Mouse (Mus musculus): ENCODE results near the gene Daam1. TPM values are rescaled to one million over a fixed set of nuclear protein-coding genes. Genes with fewer than 3 reads are reported as not detected.

The Daam1 gene
- polyA plus RNA-seq, 1 experiment, result 26.2 TPM

GRCm38 (mm10) chr12:71870644-71871043, 39.8 kb downstream of the Daam1 start:
- Histone ChIP-seq H3K27ac (ENCODE audit: insufficient read depth, low read length) (no peak overlapping the region), H3K4me3 (ENCODE audit: insufficient read depth, low read length) (no peak overlapping the region), H3K4me1 (ENCODE audit: control insufficient read depth, insufficient read depth, low read length) (peaks cover 11% of the 10 kb centered on the region)
- TF ChIP-seq CTCF (IDR thresholded peaks at IDR 0.05; ENCODE audit: extremely low read depth, insufficient read depth, low read length), result no peak
- no peak for TF ChIP-seq POLR2A (IDR thresholded peaks at IDR 0.05; ENCODE audit: extremely low read depth, insufficient read depth, low read length)

DNA sequence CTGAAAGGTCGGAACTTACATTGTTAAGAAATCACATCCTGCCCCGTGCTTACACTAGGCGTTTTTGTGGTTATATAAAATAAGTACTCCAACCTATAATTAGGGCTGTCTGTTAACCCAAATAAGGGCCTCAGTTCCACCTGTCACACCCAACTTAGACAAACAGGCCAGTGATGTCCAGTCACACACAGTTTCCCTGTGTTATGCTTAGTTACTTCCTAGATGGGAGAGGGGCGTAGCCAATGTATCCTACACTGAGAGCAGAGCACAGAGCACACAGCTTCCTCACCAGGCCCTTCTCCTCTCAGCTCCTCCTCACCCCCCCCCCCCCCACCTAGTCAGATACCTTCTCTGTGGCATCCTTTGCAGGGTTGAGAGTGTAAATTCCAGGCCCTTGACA, 41.5 kb downstream of the Daam1 start:
- TF ChIP-seq POLR2A (IDR thresholded peaks at IDR 0.05; ENCODE audit: extremely low read depth, insufficient read depth, low read length) (no peak), CTCF (IDR thresholded peaks at IDR 0.05; ENCODE audit: extremely low read depth, insufficient read depth, low read length) (no peak)
- Histone ChIP-seq H3K4me1 (ENCODE audit: control insufficient read depth, insufficient read depth, low read length) (peaks cover 15% of the 10 kb centered on the region), H3K4me3 (ENCODE audit: insufficient read depth, low read length) (no peak overlapping the region), H3K27ac (ENCODE audit: insufficient read depth, low read length) (no peak overlapping the region)

DNA sequence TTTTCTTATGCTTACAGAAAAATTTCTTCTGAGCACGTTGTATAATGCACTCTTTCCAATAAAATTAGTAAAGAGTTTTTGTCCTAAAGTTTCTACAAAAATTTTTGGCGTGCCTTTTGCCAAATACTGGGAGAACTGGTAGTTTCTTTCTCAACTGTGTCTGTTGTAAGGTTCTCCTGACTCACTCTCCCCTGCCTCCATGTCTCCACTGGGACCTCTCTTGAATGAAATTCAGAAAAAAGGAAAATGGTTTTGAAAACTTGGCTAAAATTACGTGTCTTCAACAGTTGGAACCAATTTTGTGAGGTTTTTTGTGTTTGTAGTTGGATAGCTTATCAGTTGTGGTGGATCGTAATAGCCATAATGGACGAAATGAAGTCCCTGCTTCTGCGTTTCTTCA, 43.7 kb downstream of the Daam1 start:
- H3K4me3 ChIP-seq (ENCODE audit: insufficient read depth, low read length), result no peak overlapping the region

GRCm38 (mm10) chr12:71874984-71875383, 44.1 kb downstream of the Daam1 start:
- no peak overlapping the region for H3K27ac ChIP-seq (ENCODE audit: insufficient read depth, low read length)
- TF ChIP-seq CTCF (IDR thresholded peaks at IDR 0.05; ENCODE audit: extremely low read depth, insufficient read depth, low read length) (no peak), POLR2A (IDR thresholded peaks at IDR 0.05; ENCODE audit: extremely low read depth, insufficient read depth, low read length) (no peak)
- peaks cover 8% of the 10 kb centered on the region; the same call in 1 of the 2 replicates for H3K4me1 ChIP-seq (ENCODE audit: control insufficient read depth, insufficient read depth, low read length)
- no peak overlapping the region for H3K4me3 ChIP-seq (ENCODE audit: insufficient read depth, low read length)

More for the DNA sequence above, 43.7 kb downstream of the Daam1 start:
- peaks cover 8% of the 10 kb centered on the region; the same call in 1 of the 2 replicates for H3K4me1 ChIP-seq (ENCODE audit: control insufficient read depth, insufficient read depth, low read length)
- no peak overlapping the region for H3K27ac ChIP-seq (ENCODE audit: insufficient read depth, low read length)
- TF ChIP-seq CTCF (IDR thresholded peaks at IDR 0.05; ENCODE audit: extremely low read depth, insufficient read depth, low read length), result no peak
- no peak for TF ChIP-seq POLR2A (IDR thresholded peaks at IDR 0.05; ENCODE audit: extremely low read depth, insufficient read depth, low read length)

DNA sequence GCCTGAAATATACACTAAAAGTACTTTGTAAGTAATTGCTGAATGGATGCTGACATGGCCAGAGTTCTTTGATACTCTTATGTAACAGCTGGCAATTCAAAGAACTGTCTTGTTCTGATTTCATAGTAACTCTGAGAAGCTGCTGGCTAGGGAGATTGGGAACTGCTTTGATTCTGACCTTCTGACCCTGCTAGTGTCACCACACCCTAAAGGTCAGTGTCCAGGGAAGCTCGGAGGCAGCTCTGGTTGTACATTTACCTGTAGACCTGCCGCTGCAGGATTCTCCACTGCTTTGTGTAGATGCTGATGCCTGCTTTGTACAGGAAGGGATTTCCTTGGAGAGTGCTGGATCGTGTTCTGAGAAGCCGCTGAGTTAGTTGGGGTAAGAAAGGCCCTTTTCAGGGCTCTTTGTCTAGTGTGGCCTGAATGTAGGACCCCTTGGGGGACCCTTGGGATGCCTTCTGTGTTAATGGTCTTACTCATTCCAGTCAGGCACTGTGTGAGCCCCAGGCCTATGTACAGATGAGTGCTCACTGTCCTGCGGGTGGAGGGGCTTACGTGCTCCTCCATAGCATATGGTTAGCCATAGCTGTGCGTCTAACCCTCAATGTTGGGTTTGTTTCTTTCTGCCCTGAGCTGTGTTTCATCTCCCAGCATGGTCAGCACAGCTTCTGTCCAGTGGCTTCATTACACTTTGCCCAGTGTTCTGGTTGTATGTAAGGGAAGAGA, 45.0 kb downstream of the Daam1 start:
- Histone ChIP-seq H3K4me1 (ENCODE audit: control insufficient read depth, insufficient read depth, low read length) (peaks cover 6% of the 10 kb centered on the region), H3K27ac (ENCODE audit: insufficient read depth, low read length) (no peak overlapping the region), H3K4me3 (ENCODE audit: insufficient read depth, low read length) (no peak overlapping the region)
- TF ChIP-seq CTCF (IDR thresholded peaks at IDR 0.05; ENCODE audit: extremely low read depth, insufficient read depth, low read length), result no peak
- TF ChIP-seq POLR2A (IDR thresholded peaks at IDR 0.05; ENCODE audit: extremely low read depth, insufficient read depth, low read length), result no peak

GRCm38 (mm10) chr12:71880987-71881386, 50.1 kb downstream of the Daam1 start:
- Histone ChIP-seq H3K4me3 (ENCODE audit: insufficient read depth, low read length) (no peak overlapping the region), H3K4me1 (ENCODE audit: control insufficient read depth, insufficient read depth, low read length) (peaks cover 12% of the 10 kb centered on the region), H3K27ac (ENCODE audit: insufficient read depth, low read length) (no peak overlapping the region)
- TF ChIP-seq CTCF (IDR thresholded peaks at IDR 0.05; ENCODE audit: extremely low read depth, insufficient read depth, low read length) (no peak), POLR2A (IDR thresholded peaks at IDR 0.05; ENCODE audit: extremely low read depth, insufficient read depth, low read length) (no peak)

DNA sequence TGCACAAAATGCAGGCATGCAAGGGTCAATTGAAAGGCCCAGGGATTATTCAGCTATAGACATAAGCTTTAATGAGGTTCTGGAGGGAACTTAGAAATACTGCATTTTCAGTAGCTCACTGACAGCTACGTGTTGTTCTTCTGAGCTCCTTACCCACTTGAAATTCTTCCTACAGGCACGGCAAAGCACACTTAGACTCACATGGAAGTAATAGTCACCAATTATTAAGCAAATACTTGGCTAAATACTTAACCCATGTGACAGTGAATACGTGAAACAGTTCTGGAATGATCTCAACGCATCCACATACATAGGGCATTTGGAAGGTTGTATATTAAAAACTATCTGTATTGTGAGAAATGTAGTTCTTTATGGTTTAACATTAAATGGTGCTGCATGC, 50.6 kb downstream of the Daam1 start:
- Histone ChIP-seq H3K4me3 (ENCODE audit: insufficient read depth, low read length) (no peak overlapping the region), H3K27ac (ENCODE audit: insufficient read depth, low read length) (no peak overlapping the region), H3K4me1 (ENCODE audit: control insufficient read depth, insufficient read depth, low read length) (peaks cover 10% of the 10 kb centered on the region)
- no peak for TF ChIP-seq POLR2A (IDR thresholded peaks at IDR 0.05; ENCODE audit: extremely low read depth, insufficient read depth, low read length)
- no peak for TF ChIP-seq CTCF (IDR thresholded peaks at IDR 0.05; ENCODE audit: extremely low read depth, insufficient read depth, low read length)

GRCm38 (mm10) chr12:71883066-71883711, 52.3 kb downstream of the Daam1 start:
- Histone ChIP-seq H3K4me3 (ENCODE audit: insufficient read depth, low read length) (no peak overlapping the region), H3K27ac (ENCODE audit: insufficient read depth, low read length) (no peak overlapping the region), H3K4me1 (ENCODE audit: control insufficient read depth, insufficient read depth, low read length) (peaks cover 9% of the 10 kb centered on the region)
- no peak for TF ChIP-seq CTCF (IDR thresholded peaks at IDR 0.05; ENCODE audit: extremely low read depth, insufficient read depth, low read length)
- no peak for TF ChIP-seq POLR2A (IDR thresholded peaks at IDR 0.05; ENCODE audit: extremely low read depth, insufficient read depth, low read length)

- Histone ChIP-seq H3K27ac (ENCODE audit: insufficient read depth, low read length) (no peak overlapping the region), H3K4me3 (ENCODE audit: insufficient read depth, low read length) (no peak overlapping the region), H3K4me1 (ENCODE audit: control insufficient read depth, insufficient read depth, low read length) (peaks cover 9% of the 10 kb centered on the region)
- TF ChIP-seq CTCF (IDR thresholded peaks at IDR 0.05; ENCODE audit: extremely low read depth, insufficient read depth, low read length) (no peak), POLR2A (IDR thresholded peaks at IDR 0.05; ENCODE audit: extremely low read depth, insufficient read depth, low read length) (no peak)
Observed at GRCm38 (mm10) chr12:71885170-71885574, 54.3 kb downstream of the Daam1 start.

DNA sequence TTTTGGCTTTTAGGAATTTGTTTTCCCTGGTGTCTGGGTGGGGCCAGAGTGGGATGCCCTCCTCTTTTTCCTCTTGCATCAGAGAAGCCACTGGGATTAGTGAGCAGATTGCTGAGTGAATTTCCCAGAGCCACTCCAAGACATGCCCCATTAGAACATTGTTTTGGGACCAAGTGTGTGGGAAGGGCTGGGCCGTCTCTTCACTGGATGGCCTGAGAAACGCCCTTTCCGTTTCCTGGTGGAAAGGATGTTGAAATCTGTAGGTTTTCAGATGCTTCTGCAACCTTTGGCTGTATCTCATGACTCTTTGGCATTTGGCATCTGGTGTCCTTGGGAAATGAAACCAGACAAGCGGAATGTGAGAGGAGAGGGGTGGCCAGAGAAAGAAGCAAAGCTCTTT, 54.8 kb downstream of the Daam1 start:
- H3K27ac ChIP-seq (ENCODE audit: insufficient read depth, low read length), result no peak overlapping the region
- H3K4me3 ChIP-seq (ENCODE audit: insufficient read depth, low read length), result no peak overlapping the region
- TF ChIP-seq CTCF (IDR thresholded peaks at IDR 0.05; ENCODE audit: extremely low read depth, insufficient read depth, low read length) (no peak), POLR2A (IDR thresholded peaks at IDR 0.05; ENCODE audit: extremely low read depth, insufficient read depth, low read length) (no peak)
- peaks cover 7% of the 10 kb centered on the region for H3K4me1 ChIP-seq (ENCODE audit: control insufficient read depth, insufficient read depth, low read length)

Measured in cortical plate, adult 2 months (tissue).